Mouse (Mus musculus) embryonic facial prominence, embryonic 13.5 days (tissue): ENCODE data around the gene Lhfpl4. TPM values are rescaled to one million over a fixed set of nuclear protein-coding genes. Genes with fewer than 3 reads are reported as not detected.

Experiments used
- polyA plus RNA-seq: library from polyadenylated mRNA; unstranded; fragments of >200 nt; fragmentation: Nextera tagmentation; extraction: Ambion mirVana; gene quantifications from 2 replicates; pipeline ENCODE4 v1.2.1, GENCODE M21; 2015

Lhfpl4 gene
- polyA plus RNA-seq, 1 experiment from 2014 or later: 2.5 TPM

Other genes starting within 250 kb of the Lhfpl4 start
- 6.5 and 7.1 TPM in 2 replicates for gene Srgap3, start 248.1 kb downstream of the Lhfpl4 start, polyA plus RNA-seq
- 55.0 and 55.9 TPM in 2 replicates for gene Thumpd3, start 149.2 kb downstream of the Lhfpl4 start, polyA plus RNA-seq
- gene Setd5, start 118.0 kb downstream of the Lhfpl4 start, polyA plus RNA-seq: 84.0 and 91.0 TPM in 2 replicates
- 31.6 and 37.2 TPM in 2 replicates for gene Mtmr14, start 42.5 kb upstream of the Lhfpl4 start, polyA plus RNA-seq
- 0.06 and 0.37 TPM in 2 replicates for gene Cpne9, start 86.9 kb upstream of the Lhfpl4 start, polyA plus RNA-seq
- gene Brpf1, start 111.8 kb upstream of the Lhfpl4 start, polyA plus RNA-seq: 19.1 and 20.4 TPM in 2 replicates
- 13.6 and 13.9 TPM in 2 replicates for gene Ogg1, start 131.6 kb upstream of the Lhfpl4 start, polyA plus RNA-seq
- gene Camk1, start 148.6 kb upstream of the Lhfpl4 start, polyA plus RNA-seq: 95.2 and 97.8 TPM in 2 replicates
- 47.5 and 51.9 TPM in 2 replicates for gene Tada3, start 182.5 kb upstream of the Lhfpl4 start, polyA plus RNA-seq
- gene Arpc4, start 182.7 kb upstream of the Lhfpl4 start, polyA plus RNA-seq: 357 and 384 TPM in 2 replicates
- 4.3 and 5.3 TPM in 2 replicates for gene Ttll3, start 193.9 kb upstream of the Lhfpl4 start, polyA plus RNA-seq
- 25.3 and 32.1 TPM in 2 replicates for gene Rpusd3, start 224.0 kb upstream of the Lhfpl4 start, polyA plus RNA-seq
- not detected in 2 replicates for gene Cidec, start 240.4 kb upstream of the Lhfpl4 start, polyA plus RNA-seq
- 82.7 and 93.2 TPM in 2 replicates for gene Jagn1, start 247.2 kb upstream of the Lhfpl4 start, polyA plus RNA-seq